Mouse (Mus musculus) hindbrain, embryonic 16.5 days (tissue): ENCODE data around the gene Tcaim. TPM values are rescaled to one million over a fixed set of nuclear protein-coding genes. Genes with fewer than 3 reads are reported as not detected.
"Not testable (repeated sequence)": the region's sequence is repeated elsewhere in the genome, so short reads cannot be mapped to it uniquely, and the experiment has no call there.

Experiments used
- ATAC-seq: fragments of 200-750 bp; cut with Nextera tagmentation; 2 replicates; pipeline ENCODE4 v1.8.0; 2017; ENCODE audit warnings: moderate TSS enrichment, moderate library complexity
- H3K27ac ChIP-seq: fragments of 300-500 bp; sonication (generic); 2 replicates; pipeline ENCODE4 v1.5.1; 2014; ENCODE audit warnings: low read depth, mild to moderate bottlenecking, control low read depth, low read length, moderate library complexity
- H3K27me3 ChIP-seq: fragments of 300-500 bp; sonication (generic); replicated peaks from 2 replicates; pipeline ENCODE4 v1.6.1; 2014; ENCODE audit warnings: low read length; ENCODE audit not compliant: control insufficient read depth, insufficient read depth
- H3K36me3 ChIP-seq: fragments of 300-500 bp; sonication (generic); 2 replicates; pipeline ENCODE4 v1.6.1; 2014; ENCODE audit warnings: mild to moderate bottlenecking, low read length, moderate library complexity, mixed read lengths; ENCODE audit not compliant: control insufficient read depth, insufficient read depth
- H3K4me1 ChIP-seq: fragments of 300-500 bp; sonication (generic); 2 replicates; pipeline ENCODE4 v1.6.1; 2014; ENCODE audit warnings: low read depth, low read length; ENCODE audit not compliant: control insufficient read depth, insufficient read depth
- H3K4me2 ChIP-seq: fragments of 300-500 bp; sonication (generic); 2 replicates; pipeline ENCODE4 v1.6.1; 2014; ENCODE audit warnings: mild to moderate bottlenecking, low read length, control low read depth, moderate library complexity
- H3K4me3 ChIP-seq: fragments of 300-500 bp; sonication (generic); 2 replicates; pipeline ENCODE4 v1.5.1; 2014; ENCODE audit warnings: mild to moderate bottlenecking, low read length, control low read depth, moderate library complexity
- H3K9ac ChIP-seq: fragments of 300-500 bp; sonication (generic); 2 replicates; pipeline ENCODE4 v1.6.1; 2014; ENCODE audit warnings: low read depth, mild to moderate bottlenecking, control low read depth, low read length, moderate library complexity
- H3K9me3 ChIP-seq: fragments of 300-500 bp; sonication (generic); 2 replicates; pipeline ENCODE4 v1.6.1; 2014; ENCODE audit warnings: mild to moderate bottlenecking, low read length, moderate library complexity; ENCODE audit not compliant: control insufficient read depth
- WGBS: fragments of 180-500 bp; shearing (Covaris S2); extraction: QIAGEN DNeasy Blood & Tissue Kit; methylation state at CpG from one replicate; pipeline ENCODE4 v1.1.7; 2014; 5-methylcytosine and 5-hydroxymethylcytosine counted together
- polyA plus RNA-seq: library from polyadenylated mRNA; unstranded; fragments of >200 nt; fragmentation: Nextera tagmentation; extraction: Ambion mirVana; gene quantifications from 2 replicates; pipeline ENCODE4 v1.2.1, GENCODE M21; 2015

Tcaim gene
- polyA plus RNA-seq, 1 experiment from 2014 or later: 9.3 TPM

GRCm38 (mm10) chr9:122843760-122844159, 38.4 kb downstream of the Tcaim start, which contains the start of gene Gm35549:
Gene Gm35549, minus strand, starts transcription at chr9:122844035.
- Histone ChIP-seq H3K4me2 (no peak within 1 kb of the TSS), H3K36me3 (0 out of 2 replicates have a peak, but pooled peaks cover 3% of the 10 kb centered on the region), H3K4me3 (no peak within 1 kb of the TSS), H3K27me3 (no peaks in the 10 kb centered on the region), H3K9me3 (no peaks in the 10 kb centered on the region), H3K27ac (no peak within 1 kb of the TSS), H3K4me1 (no peaks in the 10 kb centered on the region), H3K9ac (no peak within 1 kb of the TSS)
- ATAC-seq: no peak
- 83% methylated on average over 3 of the region's 3 CpGs for WGBS

GRCm38 (mm10) chr9:122845621-122846020, 40.3 kb downstream of the Tcaim start:
- Histone ChIP-seq H3K9me3 (no peaks in the 10 kb centered on the region), H3K36me3 (peaks cover 6% of the 10 kb centered on the region), H3K4me3 (no peak overlapping the region), H3K27me3 (no peaks in the 10 kb centered on the region), H3K27ac (no peak overlapping the region), H3K4me2 (no peak overlapping the region), H3K9ac (no peak overlapping the region), H3K4me1 (no peaks in the 10 kb centered on the region)
- no peak for ATAC-seq
- WGBS: 91% methylated on average over 3 of the region's 3 CpGs

- H3K4me1 ChIP-seq: no peaks in the 10 kb centered on the region
- no peaks in the 10 kb centered on the region for H3K9me3 ChIP-seq
- H3K4me2 ChIP-seq: no peak overlapping the region
- peaks cover 10% of the 10 kb centered on the region for H3K36me3 ChIP-seq
- H3K4me3 ChIP-seq: no peak overlapping the region
- ATAC-seq: no peak
- H3K27me3 ChIP-seq: no peaks in the 10 kb centered on the region
- no peak overlapping the region for H3K9ac ChIP-seq
- no peak overlapping the region for H3K27ac ChIP-seq
Observed at GRCm38 (mm10) chr9:122846156-122846555, 40.8 kb downstream of the Tcaim start.

- not testable (repeated sequence) for H3K4me2 ChIP-seq, ATAC-seq, H3K4me1 ChIP-seq, H3K4me3 ChIP-seq, H3K9me3 ChIP-seq, H3K27me3 ChIP-seq, H3K27ac ChIP-seq, H3K9ac ChIP-seq
- 98% methylated on average over 7 of the region's 8 CpGs for WGBS
- peaks cover 28% of the 10 kb centered on the region for H3K36me3 ChIP-seq
Observed at GRCm38 (mm10) chr9:122847811-122848311, 42.5 kb downstream of the Tcaim start.

GRCm38 (mm10) chr9:122854526-122854925, 49.2 kb downstream of the Tcaim start:
- peaks cover 82% of the 10 kb centered on the region for H3K36me3 ChIP-seq
- no peaks in the 10 kb centered on the region; the same call in 1 of the 2 replicates for H3K9me3 ChIP-seq
- WGBS: 88% methylated on average over 7 of the region's 7 CpGs
- no peak overlapping the region for H3K9ac ChIP-seq
- no peaks in the 10 kb centered on the region for H3K4me1 ChIP-seq
- H3K27ac ChIP-seq: no peak overlapping the region
- no peaks in the 10 kb centered on the region for H3K27me3 ChIP-seq
- no peak overlapping the region for H3K4me2 ChIP-seq
- ATAC-seq: no peak
- H3K4me3 ChIP-seq: no peak overlapping the region

GRCm38 (mm10) chr9:122855141-122855540, 49.8 kb downstream of the Tcaim start:
- not testable (repeated sequence) for H3K9me3 ChIP-seq, H3K9ac ChIP-seq, H3K27me3 ChIP-seq, H3K4me3 ChIP-seq, ATAC-seq, H3K27ac ChIP-seq, H3K4me2 ChIP-seq, H3K4me1 ChIP-seq
- 97% methylated on average over 2 of the region's 7 CpGs for WGBS
- peaks cover 88% of the 10 kb centered on the region for H3K36me3 ChIP-seq

- no peak overlapping the region for H3K4me2 ChIP-seq
- no peak overlapping the region for H3K9ac ChIP-seq
- H3K4me1 ChIP-seq: no peaks in the 10 kb centered on the region
- no peak overlapping the region for H3K27ac ChIP-seq
- no peaks in the 10 kb centered on the region for H3K27me3 ChIP-seq
- H3K9me3 ChIP-seq: no peaks in the 10 kb centered on the region; the same call in 1 of the 2 replicates
- H3K36me3 ChIP-seq: peaks cover 89% of the 10 kb centered on the region
- ATAC-seq: no peak
- H3K4me3 ChIP-seq: no peak overlapping the region
- WGBS: 93% methylated on average over 4 of the region's 4 CpGs
Observed at GRCm38 (mm10) chr9:122855617-122856016, 50.3 kb downstream of the Tcaim start.

- H3K27ac ChIP-seq: no peak overlapping the region
Observed at GRCm38 (mm10) chr9:122856716-122857115, 51.4 kb downstream of the Tcaim start.

GRCm38 (mm10) chr9:122860752-122861151, 55.4 kb downstream of the Tcaim start:
- Histone ChIP-seq H3K4me1 (peaks cover 12% of the 10 kb centered on the region), H3K36me3 (peaks cover 59% of the 10 kb centered on the region), H3K4me3 (no peak overlapping the region), H3K9me3 (peaks cover 2% of the 10 kb centered on the region; the same call in 1 of the 2 replicates), H3K27ac (no peak overlapping the region), H3K27me3 (no peaks in the 10 kb centered on the region), H3K4me2 (no peak overlapping the region), H3K9ac (no peak overlapping the region)
- no peak for ATAC-seq

More at GRCm38 (mm10) chr9:122856716-122857115, 51.4 kb downstream of the Tcaim start:
- no peak overlapping the region for H3K4me2 ChIP-seq
- ATAC-seq: no peak
- H3K36me3 ChIP-seq: peaks cover 89% of the 10 kb centered on the region
- no peak overlapping the region for H3K4me3 ChIP-seq
- no peak overlapping the region for H3K9ac ChIP-seq
- no peaks in the 10 kb centered on the region for H3K27me3 ChIP-seq
- 97% methylated on average over 3 of the region's 3 CpGs for WGBS
- no peaks in the 10 kb centered on the region for H3K4me1 ChIP-seq
- H3K9me3 ChIP-seq: peaks cover 2% of the 10 kb centered on the region; the same call in 1 of the 2 replicates

GRCm38 (mm10) chr9:122863731-122864130, 58.4 kb downstream of the Tcaim start:
- H3K36me3 ChIP-seq: peaks cover 33% of the 10 kb centered on the region
- H3K9ac ChIP-seq: no peak overlapping the region
- H3K9me3 ChIP-seq: peaks cover 10% of the 10 kb centered on the region
- H3K27me3 ChIP-seq: no peaks in the 10 kb centered on the region
- H3K27ac ChIP-seq: no peak overlapping the region
- ATAC-seq: no peak
- no peak overlapping the region for H3K4me2 ChIP-seq
- WGBS: 92% methylated on average over 2 of the region's 2 CpGs
- peaks cover 12% of the 10 kb centered on the region for H3K4me1 ChIP-seq
- no peak overlapping the region for H3K4me3 ChIP-seq
